Mouse (Mus musculus) limb, embryonic 14.5 days (tissue): ENCODE data around the gene Mst1. TPM values are rescaled to one million over a fixed set of nuclear protein-coding genes. Genes with fewer than 3 reads are reported as not detected.

Source experiments
- ATAC-seq: fragments of 200-750 bp; cut with Nextera tagmentation; 2 replicates; pipeline ENCODE4 v1.8.0; 2017; ENCODE audit warnings: low read depth, moderate number of reproducible peaks, moderate TSS enrichment; ENCODE audit not compliant: low FRiP score
- DNase-seq: peaks from one replicate; pipeline ENCODE4 v3.0.0-alpha.2; 2015; ENCODE audit warnings: low spot score
- H3K27ac ChIP-seq: fragments of 300-500 bp; sonication (generic); replicated peaks from 2 replicates; pipeline ENCODE4 v1.5.1; 2014; ENCODE audit warnings: low read depth, mild to moderate bottlenecking, low read length, moderate library complexity, mixed read lengths
- H3K27me3 ChIP-seq: fragments of 300-500 bp; sonication (generic); 2 replicates; pipeline ENCODE4 v1.6.1; 2014; ENCODE audit warnings: low read length, mixed read lengths; ENCODE audit not compliant: control insufficient read depth, insufficient read depth
- H3K36me3 ChIP-seq: fragments of 300-500 bp; sonication (generic); 2 replicates; pipeline ENCODE4 v1.6.1; 2014; ENCODE audit warnings: mild to moderate bottlenecking, low read length, moderate library complexity, mixed read lengths; ENCODE audit not compliant: control insufficient read depth, insufficient read depth
- H3K4me1 ChIP-seq: fragments of 300-500 bp; sonication (generic); 2 replicates; pipeline ENCODE4 v1.6.1; 2014; ENCODE audit warnings: antibody characterized with exemption, low read length, mixed read lengths; ENCODE audit not compliant: control insufficient read depth, insufficient read depth
- H3K4me2 ChIP-seq: fragments of 300-500 bp; sonication (generic); replicated peaks from 2 replicates; pipeline ENCODE4 v1.6.1; 2014; ENCODE audit warnings: low read depth, mild to moderate bottlenecking, low read length, moderate library complexity; ENCODE audit not compliant: severe bottlenecking
- H3K4me3 ChIP-seq: fragments of 300-500 bp; sonication (generic); replicated peaks from 2 replicates; pipeline ENCODE4 v1.5.1; 2014; ENCODE audit warnings: low read length
- H3K9ac ChIP-seq: fragments of 300-500 bp; sonication (generic); 2 replicates; pipeline ENCODE4 v1.6.1; 2014; ENCODE audit warnings: mild to moderate bottlenecking, low read depth, low read length, moderate library complexity; ENCODE audit not compliant: severe bottlenecking
- H3K9me3 ChIP-seq: fragments of 300-500 bp; sonication (generic); 2 replicates; pipeline ENCODE4 v1.6.1; 2016; ENCODE audit warnings: low read length; ENCODE audit not compliant: control insufficient read depth
- POLR2A ChIP-seq: fragments of 200-500 bp; IDR thresholded peaks from 2 replicates; pipeline ENCODE4 v1.8.0; 2012; ENCODE audit warnings: inconsistent platforms, mild to moderate bottlenecking, moderate library complexity, borderline replicate concordance; ENCODE audit not compliant: insufficient read depth, insufficient read length; ENCODE audit errors: extremely low read depth
- WGBS: fragments of 180-500 bp; shearing (Covaris S2); extraction: QIAGEN DNeasy Blood & Tissue Kit; methylation state at CpG from one replicate; pipeline ENCODE4 v1.1.7; 2014; 5-methylcytosine and 5-hydroxymethylcytosine counted together
- polyA plus RNA-seq, 2 experiments: library from polyadenylated mRNA; depleted of rRNA in 1 of 2; stranded (reverse) in 1 of 2; unstranded in 1 of 2; fragments of >200 nt; fragmentation: Nextera tagmentation in 1 of 2; extraction: Ambion mirVana in 1 of 2; gene quantifications; 2 replicates each; pipeline versions ENCODE4 v1.2.1 to v1.2.3; 2012 to 2014

Gene Mst1
- polyA plus RNA-seq, 2 experiments, result 1.1 to 1.6 TPM

DNA sequence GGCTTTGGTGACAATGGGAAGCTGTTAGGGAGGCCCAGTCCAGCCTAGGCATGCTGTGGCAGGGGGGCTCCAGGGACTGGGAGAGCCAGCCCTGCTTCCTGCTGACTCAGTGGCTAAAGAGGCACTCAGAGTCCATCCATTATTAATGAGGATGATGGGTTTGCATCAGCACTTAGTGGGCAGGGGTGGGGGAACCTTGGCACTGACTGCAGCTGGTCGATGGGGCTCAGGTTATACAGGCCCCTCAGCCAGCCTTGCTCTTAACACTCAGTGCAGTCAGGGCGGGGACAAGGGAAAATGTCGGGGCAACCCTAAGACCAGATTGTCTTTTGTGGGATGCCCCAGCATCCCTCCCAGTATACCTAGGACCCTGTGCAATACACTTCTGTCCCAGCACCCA is 18.1 kb upstream of the Mst1 start:
- DNase-seq, result no peak
- Histone ChIP-seq H3K4me2 (no peak overlapping the region), H3K9ac (no peak overlapping the region), H3K4me1 (no peaks in the 10 kb centered on the region), H3K4me3 (no peak overlapping the region), H3K9me3 (no peaks in the 10 kb centered on the region), H3K27ac (no peak overlapping the region), H3K36me3 (peaks cover 68% of the 10 kb centered on the region), H3K27me3 (no peaks in the 10 kb centered on the region)
- ATAC-seq, result no peak
- no peak for TF ChIP-seq POLR2A
- 100% methylated on average over 3 of the region's 3 CpGs for WGBS

DNA sequence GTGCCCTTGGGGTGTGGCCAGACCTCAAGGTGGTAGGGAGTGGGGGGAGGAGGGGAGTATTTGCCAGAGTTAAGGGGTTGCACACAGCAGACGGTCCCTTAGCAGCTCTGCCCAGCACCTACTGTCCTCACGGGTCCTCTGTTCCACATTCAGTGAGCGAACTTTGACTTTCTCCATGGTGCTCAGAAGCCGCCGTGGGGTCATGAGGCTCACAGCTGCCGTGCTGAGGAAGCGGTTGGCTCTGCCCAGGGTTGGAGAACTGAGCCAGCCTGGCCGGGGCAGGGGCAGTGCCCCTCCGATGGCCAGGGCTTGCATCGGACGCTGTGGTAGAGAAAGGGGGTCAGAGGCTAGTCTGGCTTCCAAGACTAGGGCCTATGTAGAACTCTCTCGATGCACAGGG is 16.9 kb upstream of the Mst1 start:
- no peaks in the 10 kb centered on the region for H3K9me3 ChIP-seq
- no peaks in the 10 kb centered on the region for H3K4me1 ChIP-seq
- H3K27ac ChIP-seq, result no peak overlapping the region
- TF ChIP-seq POLR2A, result no peak
- H3K4me2 ChIP-seq, result no peak overlapping the region
- H3K36me3 ChIP-seq, result peaks cover 58% of the 10 kb centered on the region
- ATAC-seq (no peak), DNase-seq (no peak)
- no peak overlapping the region for H3K4me3 ChIP-seq
- no peaks in the 10 kb centered on the region for H3K27me3 ChIP-seq
- no peak overlapping the region for H3K9ac ChIP-seq
- WGBS, result 83% methylated on average over 12 of the region's 12 CpGs

DNA sequence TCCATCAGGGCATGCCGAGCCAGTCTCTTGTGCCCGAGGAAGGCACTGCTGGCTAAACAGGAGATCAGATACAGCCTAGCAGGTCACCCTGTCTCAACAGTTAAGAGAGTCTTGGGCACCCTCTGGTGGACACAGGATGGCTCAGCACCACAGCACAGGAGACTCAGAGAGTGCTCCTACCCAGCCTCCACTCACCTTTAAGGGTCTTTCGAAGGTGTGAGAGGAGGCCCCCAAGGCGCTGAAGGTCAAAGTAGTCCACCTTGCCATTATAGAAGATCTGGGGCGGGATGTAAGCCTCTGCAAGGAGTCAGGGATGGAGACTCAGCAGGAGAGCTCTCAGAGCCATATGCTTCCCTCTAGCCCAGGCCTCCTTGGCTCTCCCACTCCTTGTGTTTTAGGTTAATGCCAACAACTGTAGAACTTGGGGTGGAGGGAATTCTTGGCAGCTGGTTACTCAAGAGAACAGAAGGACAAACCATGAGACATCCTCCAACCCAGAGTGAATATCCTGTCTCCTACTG is 14.7 kb upstream of the Mst1 start:
- TF ChIP-seq POLR2A, result no peak
- Histone ChIP-seq H3K4me3 (no peak overlapping the region), H3K27ac (no peak overlapping the region), H3K4me1 (no peaks in the 10 kb centered on the region), H3K9ac (no peak overlapping the region), H3K9me3 (no peaks in the 10 kb centered on the region), H3K27me3 (no peaks in the 10 kb centered on the region), H3K4me2 (no peak overlapping the region), H3K36me3 (peaks cover 49% of the 10 kb centered on the region)
- WGBS, result 52% methylated on average over 5 of the region's 5 CpGs
- DNase-seq, result peak; percentile 40
- no peak for ATAC-seq

DNA sequence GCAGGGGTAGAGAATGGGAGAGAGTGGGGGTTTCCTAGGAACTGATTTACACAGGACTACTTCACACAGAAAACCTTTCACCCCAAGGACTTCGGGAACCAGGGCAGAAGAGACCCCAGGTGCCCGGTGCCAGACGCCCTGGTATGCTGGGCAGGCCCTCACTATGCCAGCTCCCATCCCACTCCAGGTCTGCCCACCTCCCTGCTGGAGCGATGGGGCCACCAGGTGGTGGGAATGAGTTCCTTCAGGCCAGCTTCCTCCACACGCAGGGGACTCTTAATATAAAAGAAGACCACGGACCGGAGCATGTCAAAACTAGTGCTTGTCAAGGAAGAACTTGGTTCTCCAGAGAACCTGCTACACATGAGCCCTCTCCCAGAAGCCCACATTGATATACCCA is 13.0 kb upstream of the Mst1 start:
- no peak overlapping the region for H3K4me2 ChIP-seq
- H3K27ac ChIP-seq, result no peak overlapping the region
- TF ChIP-seq POLR2A, result no peak
- no peak overlapping the region for H3K9ac ChIP-seq
- H3K9me3 ChIP-seq, result no peaks in the 10 kb centered on the region
- H3K36me3 ChIP-seq, result peaks cover 52% of the 10 kb centered on the region
- H3K4me1 ChIP-seq, result no peaks in the 10 kb centered on the region
- no peak overlapping the region for H3K4me3 ChIP-seq
- H3K27me3 ChIP-seq, result no peaks in the 10 kb centered on the region
- no peak for ATAC-seq
- no peak for DNase-seq
- 83% methylated on average over 7 of the region's 7 CpGs for WGBS

DNA sequence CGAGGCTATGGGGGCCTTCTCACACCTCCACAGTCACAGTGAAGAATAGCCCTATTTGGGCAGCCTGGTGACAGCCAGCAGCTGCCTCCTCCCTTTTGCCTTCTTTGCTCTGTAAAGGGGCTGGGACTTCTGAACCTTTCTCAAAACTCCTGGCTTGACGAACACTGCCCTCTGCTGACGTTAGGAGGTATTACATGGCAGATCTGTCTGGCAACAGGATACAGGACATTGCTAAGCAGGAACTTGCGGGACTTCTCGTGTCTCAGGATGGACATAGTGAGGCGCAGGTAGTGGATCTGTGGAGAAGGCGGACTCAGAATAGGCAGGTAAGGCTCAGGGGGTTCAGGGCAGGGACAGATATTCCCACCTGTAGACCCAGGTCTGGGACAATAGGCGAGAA is 12.3 kb upstream of the Mst1 start:
- peak; percentile 50 for ATAC-seq
- Histone ChIP-seq H3K9me3 (no peaks in the 10 kb centered on the region), H3K27ac (no peak overlapping the region), H3K4me2 (no peak overlapping the region), H3K27me3 (no peaks in the 10 kb centered on the region), H3K36me3 (peaks cover 45% of the 10 kb centered on the region), H3K4me1 (no peaks in the 10 kb centered on the region), H3K9ac (no peak overlapping the region), H3K4me3 (no peak overlapping the region)
- WGBS, result 19% methylated on average over 8 of the region's 8 CpGs
- peak; percentile 76 for DNase-seq
- 0 out of 2 replicates have a peak, but pooled peaks have one; percentile 21 for TF ChIP-seq POLR2A

DNA sequence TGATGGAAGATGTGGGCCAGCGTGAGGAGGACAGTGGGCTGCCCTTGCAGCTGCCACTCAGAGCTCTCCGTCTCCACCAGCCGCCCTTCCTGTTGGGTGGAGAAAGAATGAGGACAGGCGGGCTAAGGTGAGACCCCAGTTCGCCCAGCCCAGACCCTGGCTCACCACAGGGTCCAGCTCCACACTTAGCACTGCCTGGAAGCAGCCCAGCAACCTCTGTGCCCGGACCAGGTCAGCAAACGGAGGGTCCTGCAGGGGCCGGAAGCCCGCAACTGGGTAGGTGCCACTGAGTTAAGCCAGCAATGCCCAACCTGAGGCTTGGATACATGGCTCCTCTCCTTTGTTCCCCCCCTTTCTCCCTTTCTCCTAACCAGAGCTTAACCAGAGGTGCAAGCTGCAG is 11.2 kb upstream of the Mst1 start:
- no peak for TF ChIP-seq POLR2A
- no peak overlapping the region for H3K4me2 ChIP-seq
- H3K4me3 ChIP-seq, result no peak overlapping the region
- H3K9ac ChIP-seq, result no peak overlapping the region
- ATAC-seq (no peak), DNase-seq (no peak)
- H3K27me3 ChIP-seq, result no peaks in the 10 kb centered on the region
- no peaks in the 10 kb centered on the region for H3K9me3 ChIP-seq
- peaks cover 36% of the 10 kb centered on the region for H3K36me3 ChIP-seq
- 93% methylated on average over 9 of the region's 9 CpGs for WGBS
- no peak overlapping the region for H3K27ac ChIP-seq
- no peaks in the 10 kb centered on the region for H3K4me1 ChIP-seq
